Mouse (Mus musculus): ENCODE data around the gene Prnp.

Prnp gene

DNA sequence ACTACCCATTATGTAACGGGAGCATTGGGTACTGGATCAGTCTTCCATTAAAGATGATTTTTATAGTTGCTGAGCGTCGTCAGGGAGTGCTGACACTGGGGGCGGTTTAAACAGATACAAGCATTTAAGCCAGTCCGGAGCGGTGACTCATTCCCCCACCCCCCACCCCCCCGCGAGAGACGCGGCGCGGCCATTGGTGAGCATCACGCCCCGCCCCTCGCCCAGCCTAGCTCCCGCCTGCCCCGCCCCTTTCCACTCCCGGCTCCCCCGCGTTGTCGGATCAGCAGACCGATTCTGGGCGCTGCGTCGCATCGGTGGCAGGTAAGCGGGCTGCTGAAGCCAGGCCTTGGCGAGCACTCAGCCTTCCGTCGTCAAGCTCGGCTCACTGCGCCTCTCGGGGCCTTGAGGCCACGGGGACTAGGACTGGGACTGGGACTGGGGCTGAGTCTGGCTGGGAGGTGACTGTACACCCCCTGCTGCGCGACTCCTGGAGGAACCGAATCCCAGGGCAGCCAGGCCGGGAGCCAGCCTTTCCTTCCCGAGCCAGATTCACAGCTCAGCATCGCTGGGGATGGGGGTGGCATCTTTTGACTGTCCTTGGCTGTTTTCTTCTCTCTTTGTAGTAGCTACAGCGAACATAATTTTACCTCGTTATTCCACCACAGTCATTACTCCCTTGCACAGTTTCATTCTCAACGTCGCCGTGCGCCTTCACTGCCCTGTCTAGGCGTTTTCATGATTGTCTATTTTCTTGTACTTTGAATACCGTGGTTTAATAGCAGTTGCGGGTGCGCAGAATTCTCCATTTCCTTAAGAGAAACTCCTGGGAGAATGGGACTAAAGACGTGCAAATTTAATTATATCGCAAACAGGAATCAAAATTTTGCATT is at the start of gene Prnp, which contains the start of gene Prn:
TSS of gene Prnp (plus strand) at position 246 of the 890 bp plus-strand sequence.
TSS of gene Prn (plus strand) at position 275 of the 890 bp plus-strand sequence.
- DNase-seq (ENCODE audit: low read depth) = peak; percentile 97

DNA sequence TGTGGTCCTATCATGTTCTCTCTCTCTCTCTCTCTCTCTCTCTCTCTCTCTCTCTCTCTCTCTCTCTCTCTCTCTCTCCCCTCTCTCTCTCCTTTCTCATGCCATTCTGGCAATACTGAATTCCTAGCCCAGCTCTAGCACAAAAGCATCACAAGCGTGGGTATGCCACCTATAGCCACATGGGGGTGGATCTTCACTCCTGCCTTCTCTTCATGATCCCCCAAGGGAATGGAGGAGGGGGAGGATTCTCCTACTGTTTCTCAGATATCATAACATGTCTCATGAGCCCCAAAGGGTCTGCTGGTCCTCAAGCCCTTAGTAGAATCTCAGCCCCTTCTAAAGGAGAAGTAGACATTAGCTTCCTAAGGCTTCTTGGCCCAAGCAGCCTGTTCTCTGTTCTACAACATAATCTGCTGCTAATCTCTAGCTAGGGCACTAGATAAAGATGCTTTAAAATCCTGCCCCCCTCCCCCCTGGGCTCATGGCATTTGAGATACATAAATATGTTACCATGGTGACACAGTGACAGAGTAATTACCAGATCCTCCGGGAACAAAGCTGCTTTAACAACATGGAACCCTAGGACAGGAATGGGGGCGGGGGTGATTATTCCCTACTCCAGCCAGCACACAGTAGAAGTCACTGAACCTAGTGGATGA is 47.0 kb upstream of the Prnp start:
- DNase-seq (ENCODE audit: low read depth) = no peak

GRCm38 (mm10) chr2:131863472-131863871 is 46.3 kb upstream of the Prnp start:
- DNase-seq (ENCODE audit: low read depth) = no peak

GRCm38 (mm10) chr2:131864262-131864796 is 45.4 kb upstream of the Prnp start:
- no peak for DNase-seq (ENCODE audit: low read depth)

DNA sequence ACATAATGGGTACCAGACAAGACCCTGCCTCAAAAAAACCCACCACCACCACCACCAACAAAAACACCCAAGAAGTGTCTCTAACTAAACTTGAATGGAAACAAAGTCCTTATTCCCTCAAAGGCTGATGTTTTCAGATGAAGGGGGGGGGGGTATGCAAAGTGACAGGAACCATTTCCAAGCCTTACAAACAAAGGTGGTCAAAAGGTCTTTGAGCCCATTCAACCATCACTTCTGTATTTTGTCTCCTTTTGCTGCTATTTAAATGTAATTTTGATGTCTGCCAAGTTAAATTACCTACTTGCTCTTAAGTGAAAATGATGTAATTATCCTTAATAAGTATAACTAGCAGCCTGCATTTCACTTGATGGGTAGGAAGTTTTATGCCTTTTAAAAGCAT is 43.1 kb upstream of the Prnp start:
- DNase-seq (ENCODE audit: low read depth) = no peak

DNA sequence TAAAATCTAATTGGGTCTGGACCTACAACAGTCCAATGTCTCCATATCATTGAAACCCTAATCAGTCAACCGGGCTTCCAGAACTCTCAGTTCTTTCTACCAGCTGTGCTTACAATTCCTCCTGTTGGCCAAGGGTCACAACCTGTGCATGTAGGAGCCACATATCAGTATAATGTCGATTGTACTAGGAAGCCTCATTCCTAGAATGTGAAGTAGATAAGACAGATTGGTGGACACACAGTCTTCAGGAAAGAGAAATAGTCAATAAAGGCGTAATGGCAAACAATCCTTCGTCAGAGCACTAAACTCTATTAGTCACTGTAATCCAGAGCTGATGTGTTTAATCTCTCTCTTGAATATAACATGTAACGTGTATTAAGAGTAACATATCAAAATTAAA is 40.7 kb upstream of the Prnp start:
- no peak for DNase-seq (ENCODE audit: low read depth)

DNA sequence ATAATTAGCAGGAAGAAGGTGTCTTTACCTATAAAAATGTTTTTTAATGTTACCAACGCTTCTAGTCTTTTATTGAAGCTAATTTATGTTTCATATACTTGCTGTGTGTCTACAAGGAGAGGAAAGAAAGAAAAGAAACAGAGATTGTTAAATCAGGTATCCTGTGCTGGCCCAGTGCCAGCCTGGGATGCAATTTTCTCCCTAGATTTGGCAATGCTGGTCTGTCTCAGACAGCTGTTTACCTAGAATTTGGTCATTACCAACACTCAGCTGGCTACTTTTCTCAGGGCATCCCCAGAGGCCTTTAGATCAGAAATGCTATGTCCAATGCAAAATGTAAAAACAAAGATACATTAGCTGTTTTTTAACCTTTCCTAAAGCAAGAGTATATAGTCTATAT is 36.4 kb upstream of the Prnp start:
- DNase-seq (ENCODE audit: low read depth) = peak; percentile 55

- DNase-seq (ENCODE audit: low read depth) = peak; percentile 40
Observed at GRCm38 (mm10) chr2:131876551-131877265, 33.0 kb upstream of the Prnp start.

DNA sequence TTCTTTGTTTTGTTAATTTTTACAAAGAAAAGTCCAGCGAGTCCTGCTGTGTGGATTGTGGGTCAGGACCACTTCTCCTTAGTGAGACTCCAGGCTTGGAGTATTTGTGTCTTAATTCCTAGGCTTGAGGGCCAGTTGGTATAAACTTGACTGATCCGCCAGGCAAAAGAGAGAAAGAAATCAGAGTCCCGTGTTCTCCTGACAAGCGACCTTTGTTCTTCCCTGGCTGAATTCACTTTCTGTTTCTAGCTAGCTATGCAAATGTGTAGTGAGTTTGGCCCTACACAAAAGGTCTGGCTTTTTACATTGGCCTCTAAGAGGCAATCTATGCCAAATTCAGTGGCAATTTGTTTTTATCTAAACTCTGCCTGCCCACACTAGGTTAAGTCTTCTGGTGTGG is 28.0 kb upstream of the Prnp start:
- DNase-seq (ENCODE audit: low read depth) = no peak

- no peak for DNase-seq (ENCODE audit: low read depth)
Observed at GRCm38 (mm10) chr2:131883136-131883535, 26.6 kb upstream of the Prnp start.

DNA sequence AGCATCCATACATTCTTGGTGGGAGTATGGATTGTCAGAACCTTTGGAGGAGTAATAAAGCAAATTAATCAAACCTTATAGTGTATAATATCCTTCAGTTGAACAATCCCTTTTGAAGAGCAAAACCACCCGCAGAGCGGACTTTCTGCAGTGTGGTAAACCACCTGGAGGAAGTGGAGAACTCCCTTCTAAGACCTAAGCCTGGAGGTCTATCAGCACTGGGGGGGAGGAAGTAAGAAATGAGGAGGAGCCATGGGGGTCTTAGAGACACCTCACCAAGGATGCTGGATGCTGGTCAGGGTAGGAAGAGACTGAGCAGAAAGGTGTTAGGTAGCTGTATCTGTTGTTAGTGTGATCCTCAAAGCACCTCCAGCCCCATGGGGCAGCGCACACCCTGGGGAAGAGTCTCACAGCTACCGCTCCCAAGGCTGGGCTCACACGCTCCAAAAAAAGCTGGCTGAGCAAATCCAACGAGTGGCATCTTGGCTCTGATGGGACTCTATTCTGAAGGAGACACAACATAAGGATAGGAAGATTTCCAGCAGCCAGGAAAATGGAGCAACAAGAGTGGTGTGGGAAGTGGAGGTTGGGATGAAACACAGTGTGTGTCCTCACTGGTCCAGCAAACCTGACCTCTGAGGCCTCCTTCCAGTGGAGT is 23.1 kb upstream of the Prnp start:
- no peak for DNase-seq (ENCODE audit: low read depth)

DNA sequence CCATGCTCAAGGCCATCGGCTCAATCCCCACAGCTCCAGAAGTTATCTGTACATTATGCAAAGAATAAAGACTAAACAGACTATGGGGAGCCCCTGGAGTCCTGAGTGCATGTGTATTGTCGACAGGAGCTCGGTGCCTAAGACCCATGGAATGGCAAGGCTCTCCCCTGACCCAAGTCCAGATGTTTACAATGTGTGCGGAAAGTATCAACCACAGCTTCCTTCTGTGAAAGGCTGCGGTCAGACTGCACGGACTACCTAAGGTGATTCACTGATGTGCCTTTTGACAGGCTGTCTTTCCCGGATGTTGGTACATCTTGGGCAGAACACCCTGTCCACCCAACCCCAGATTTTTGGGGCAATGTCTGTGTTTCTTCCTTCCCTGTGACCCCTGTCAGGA is 21.5 kb upstream of the Prnp start:
- DNase-seq (ENCODE audit: low read depth) = no peak

GRCm38 (mm10) chr2:131892534-131892933 is 17.2 kb upstream of the Prnp start:
- no peak for DNase-seq (ENCODE audit: low read depth)

- no peak for DNase-seq (ENCODE audit: low read depth)
Observed at GRCm38 (mm10) chr2:131895106-131895505, 14.6 kb upstream of the Prnp start.

GRCm38 (mm10) chr2:131896011-131896410 is 13.7 kb upstream of the Prnp start:
- DNase-seq (ENCODE audit: low read depth) = no peak

DNA sequence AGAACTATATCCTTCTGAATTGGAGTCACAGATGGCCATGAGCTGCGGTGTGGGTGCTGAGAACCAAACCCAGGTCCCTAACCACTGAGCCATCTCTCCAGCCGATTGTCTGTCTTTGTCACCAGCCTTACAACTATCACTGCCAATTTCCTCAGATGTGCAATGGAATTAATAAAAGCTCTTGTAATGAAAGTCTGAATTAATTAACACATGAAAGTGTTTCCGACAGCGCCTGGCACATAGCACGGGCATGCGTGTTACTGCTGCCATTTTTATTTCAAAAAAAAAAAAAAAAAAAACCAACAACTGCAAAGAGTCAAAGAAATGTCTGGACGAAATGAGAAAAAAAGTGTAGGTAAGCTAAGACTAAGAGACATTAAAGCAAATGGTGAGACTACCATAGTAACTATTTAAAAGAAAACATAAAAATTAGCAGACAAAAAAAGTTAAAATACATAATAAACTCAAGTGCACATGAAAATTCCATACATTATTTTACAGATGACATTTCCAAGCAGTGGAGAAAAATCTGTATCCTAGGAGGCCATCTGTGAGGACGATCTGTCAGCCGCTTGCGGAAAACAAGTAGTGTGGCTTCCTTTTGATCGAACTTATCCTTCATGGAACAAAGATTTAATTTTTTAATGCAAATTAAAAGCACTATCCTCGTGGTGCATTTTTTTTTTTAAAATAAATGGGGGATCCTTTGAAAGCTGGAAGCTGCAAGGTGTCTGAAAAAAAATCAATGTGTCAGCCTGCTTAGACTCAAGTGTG is 12.2 kb upstream of the Prnp start:
- no peak for DNase-seq (ENCODE audit: low read depth)

GRCm38 (mm10) chr2:131902423-131902822 is 7.3 kb upstream of the Prnp start:
- DNase-seq (ENCODE audit: low read depth) = no peak

GRCm38 (mm10) chr2:131902867-131903266 is 6.9 kb upstream of the Prnp start:
- DNase-seq (ENCODE audit: low read depth) = peak; percentile 87

DNA sequence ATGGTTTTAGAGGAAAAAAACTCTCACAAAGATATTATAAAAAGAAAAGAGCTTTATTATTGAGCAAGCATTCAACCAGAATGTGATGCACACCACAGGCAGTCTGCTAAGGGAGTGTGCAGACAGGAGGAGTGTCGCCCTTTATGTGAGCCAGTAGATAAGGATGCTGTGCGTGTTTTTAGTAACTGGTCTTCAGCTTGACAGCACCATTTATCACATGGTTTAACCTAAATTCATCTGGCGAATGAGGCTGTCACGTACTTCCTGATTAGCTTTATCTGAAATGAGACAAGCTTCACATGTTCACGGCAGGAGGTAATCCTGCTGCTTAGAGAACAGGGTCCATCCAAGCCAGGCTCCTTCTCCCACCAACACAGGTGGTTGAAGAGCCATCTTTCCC is 4.7 kb upstream of the Prnp start:
- DNase-seq (ENCODE audit: low read depth) = no peak

- no peak for DNase-seq (ENCODE audit: low read depth)
Observed at GRCm38 (mm10) chr2:131905776-131906175, 4.0 kb upstream of the Prnp start.

GRCm38 (mm10) chr2:131906266-131906665 is 3.5 kb upstream of the Prnp start:
- no peak for DNase-seq (ENCODE audit: low read depth)

All from NIH3T3 (cell line).